Mouse (Mus musculus): Measurements from ENCODE around the gene Efnb1. TPM values are rescaled to one million over a fixed set of nuclear protein-coding genes. Genes with fewer than 3 reads are reported as not detected.

Efnb1 gene
- polyA plus RNA-seq, 1 experiment from 2014 or later = 28.9 TPM

DNA sequence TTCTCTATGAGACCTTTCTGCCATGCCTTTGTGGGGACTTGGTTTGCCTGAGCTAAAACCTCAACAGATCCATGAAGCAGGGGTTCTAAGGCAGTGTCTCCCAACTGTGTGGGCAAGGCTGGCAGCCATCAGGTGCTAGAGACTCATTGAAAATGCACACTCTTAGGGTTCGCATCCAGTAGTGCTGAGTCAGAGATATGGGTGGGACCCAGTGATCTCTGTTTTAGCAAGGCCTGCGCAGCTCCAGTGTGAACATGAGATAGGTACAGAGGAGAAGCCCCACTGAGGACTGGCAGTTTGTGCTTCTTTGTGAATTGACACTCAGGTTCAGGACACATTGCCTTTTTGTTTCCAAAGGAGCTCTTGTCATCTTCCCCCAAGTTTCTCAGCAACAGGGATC is 28.2 kb downstream of the Efnb1 start:
- no peak overlapping the region for H3K27ac ChIP-seq (replicated peaks)
- ATAC-seq (ENCODE audit: low FRiP score, low read depth) = no peak
- H3K4me3 ChIP-seq = no peak overlapping the region
- WGBS = 94% methylated on average over 2 of the region's 2 CpGs
- no peak overlapping the region for H3K9ac ChIP-seq
- H3K27me3 ChIP-seq = 0 out of 2 replicates have a peak, but pooled peaks cover 5% of the 10 kb centered on the region
- H3K36me3 ChIP-seq = no peaks in the 10 kb centered on the region
- H3K4me1 ChIP-seq (replicated peaks) = no peaks in the 10 kb centered on the region
- H3K4me2 ChIP-seq = no peak overlapping the region
- H3K9me3 ChIP-seq = no peaks in the 10 kb centered on the region

DNA sequence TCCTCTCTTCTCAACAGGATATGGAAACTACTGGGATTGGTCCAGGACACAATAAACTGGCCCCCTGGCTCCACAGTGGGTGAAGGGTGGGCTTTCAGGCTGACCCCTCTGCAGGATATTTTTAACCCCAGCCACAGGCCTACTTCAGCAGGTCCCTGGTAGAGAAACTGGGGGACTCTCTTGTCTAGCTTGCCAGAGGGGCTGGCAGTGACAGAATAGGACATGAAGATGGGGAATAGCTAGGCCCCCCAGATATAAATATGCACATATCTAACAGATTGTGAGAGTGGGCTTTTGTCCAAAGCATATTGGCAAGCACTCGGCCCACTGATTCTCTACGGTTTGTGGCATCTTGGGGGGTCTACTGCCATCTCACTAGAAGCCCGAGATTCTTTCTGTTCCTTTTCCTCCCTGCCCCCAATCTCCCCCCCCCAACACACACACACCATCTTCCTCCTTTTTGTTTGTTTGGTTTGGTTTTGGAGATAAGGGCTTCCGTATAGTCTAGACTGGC is 29.0 kb downstream of the Efnb1 start:
- Histone ChIP-seq H3K27ac (replicated peaks) (no peak overlapping the region), H3K4me1 (replicated peaks) (no peaks in the 10 kb centered on the region), H3K36me3 (no peaks in the 10 kb centered on the region), H3K4me2 (no peak overlapping the region), H3K9me3 (no peaks in the 10 kb centered on the region), H3K4me3 (no peak overlapping the region), H3K9ac (no peak overlapping the region), H3K27me3 (0 out of 2 replicates have a peak, but pooled peaks cover 5% of the 10 kb centered on the region)
- WGBS = 46% methylated on average over 4 of the region's 4 CpGs
- no peak for ATAC-seq (ENCODE audit: low FRiP score, low read depth)

DNA sequence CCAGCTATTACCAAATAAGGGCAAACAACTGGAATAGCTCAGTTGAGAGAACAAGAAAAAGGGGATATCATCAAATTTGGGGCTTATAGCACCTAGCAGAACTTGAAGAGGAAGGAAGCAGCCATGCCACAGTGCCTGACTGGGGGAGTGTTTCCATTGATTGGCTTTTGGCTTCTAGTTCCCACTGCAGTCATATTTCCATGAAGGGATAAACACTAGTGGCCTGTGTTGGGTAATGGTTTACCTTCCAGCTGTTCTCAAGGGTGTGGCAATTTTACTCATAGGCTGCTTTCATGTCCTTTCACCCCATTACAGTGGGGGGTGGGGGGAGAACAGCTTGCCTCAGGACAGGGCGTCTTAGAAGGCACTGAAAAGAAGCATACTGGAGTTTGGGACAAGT is 31.1 kb downstream of the Efnb1 start:
- H3K9me3 ChIP-seq = no peaks in the 10 kb centered on the region
- no peak overlapping the region for H3K27ac ChIP-seq (replicated peaks)
- 0 out of 2 replicates have a peak, but pooled peaks cover 5% of the 10 kb centered on the region for H3K27me3 ChIP-seq
- H3K9ac ChIP-seq = no peak overlapping the region
- WGBS = 65% methylated on average over 1 of the region's 1 CpGs
- H3K36me3 ChIP-seq = no peaks in the 10 kb centered on the region
- H3K4me2 ChIP-seq = no peak overlapping the region
- ATAC-seq (ENCODE audit: low FRiP score, low read depth) = no peak
- no peaks in the 10 kb centered on the region for H3K4me1 ChIP-seq (replicated peaks)
- H3K4me3 ChIP-seq = no peak overlapping the region

DNA sequence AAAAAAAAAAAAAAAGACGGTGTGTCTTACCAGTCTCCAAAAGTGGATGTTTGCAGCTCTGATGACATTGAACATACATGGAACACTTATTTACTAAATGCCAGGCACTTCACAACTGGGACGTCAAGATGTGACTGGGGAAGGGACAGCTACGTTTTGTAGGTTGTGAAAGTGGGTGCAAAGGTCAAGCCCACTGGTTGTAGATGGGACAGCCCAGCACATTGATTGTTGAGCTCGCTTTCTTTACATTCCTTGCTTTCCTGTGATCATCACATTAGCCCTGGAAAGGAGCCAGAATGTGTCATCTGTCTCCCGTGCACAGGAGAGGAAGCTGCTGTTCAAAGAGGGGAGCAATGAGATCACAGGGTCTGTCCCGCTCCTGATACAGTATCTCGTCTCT is 31.6 kb downstream of the Efnb1 start:
- H3K9ac ChIP-seq = no peak overlapping the region
- no peaks in the 10 kb centered on the region for H3K36me3 ChIP-seq
- WGBS = 69% methylated on average over 7 of the region's 7 CpGs
- no peaks in the 10 kb centered on the region for H3K4me1 ChIP-seq (replicated peaks)
- H3K4me2 ChIP-seq = no peak overlapping the region
- H3K9me3 ChIP-seq = no peaks in the 10 kb centered on the region
- no peak overlapping the region for H3K4me3 ChIP-seq
- 0 out of 2 replicates have a peak, but pooled peaks cover 5% of the 10 kb centered on the region for H3K27me3 ChIP-seq
- no peak overlapping the region for H3K27ac ChIP-seq (replicated peaks)
- ATAC-seq (ENCODE audit: low FRiP score, low read depth) = no peak

DNA sequence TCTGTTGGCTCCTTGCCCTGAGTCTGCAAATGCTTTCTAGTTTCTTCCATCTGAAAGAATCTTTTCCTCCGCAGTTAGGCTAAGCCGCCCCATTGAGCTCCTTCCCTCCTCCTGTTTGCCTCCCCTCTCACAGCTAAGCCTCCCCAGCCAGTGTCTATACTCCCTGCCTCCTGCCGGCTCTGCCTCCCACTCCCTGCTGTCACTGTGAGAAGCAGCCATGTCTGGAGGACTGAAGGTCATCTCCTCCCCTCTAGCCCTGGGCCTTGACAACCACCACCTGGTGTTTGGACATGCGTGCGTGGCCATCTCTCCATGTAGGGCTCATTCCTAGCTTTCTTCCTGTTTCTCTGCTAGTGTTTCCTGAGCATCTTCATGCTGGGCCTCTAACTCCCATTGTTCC is 36.4 kb downstream of the Efnb1 start:
- 45% methylated on average over 5 of the region's 5 CpGs for WGBS
- Histone ChIP-seq H3K9ac (no peak overlapping the region), H3K4me1 (replicated peaks) (no peaks in the 10 kb centered on the region), H3K27me3 (0 out of 2 replicates have a peak, but pooled peaks cover 2% of the 10 kb centered on the region), H3K4me2 (no peak overlapping the region), H3K9me3 (no peaks in the 10 kb centered on the region), H3K4me3 (no peak overlapping the region), H3K27ac (replicated peaks) (no peak overlapping the region), H3K36me3 (no peaks in the 10 kb centered on the region)
- no peak for ATAC-seq (ENCODE audit: low FRiP score, low read depth)

DNA sequence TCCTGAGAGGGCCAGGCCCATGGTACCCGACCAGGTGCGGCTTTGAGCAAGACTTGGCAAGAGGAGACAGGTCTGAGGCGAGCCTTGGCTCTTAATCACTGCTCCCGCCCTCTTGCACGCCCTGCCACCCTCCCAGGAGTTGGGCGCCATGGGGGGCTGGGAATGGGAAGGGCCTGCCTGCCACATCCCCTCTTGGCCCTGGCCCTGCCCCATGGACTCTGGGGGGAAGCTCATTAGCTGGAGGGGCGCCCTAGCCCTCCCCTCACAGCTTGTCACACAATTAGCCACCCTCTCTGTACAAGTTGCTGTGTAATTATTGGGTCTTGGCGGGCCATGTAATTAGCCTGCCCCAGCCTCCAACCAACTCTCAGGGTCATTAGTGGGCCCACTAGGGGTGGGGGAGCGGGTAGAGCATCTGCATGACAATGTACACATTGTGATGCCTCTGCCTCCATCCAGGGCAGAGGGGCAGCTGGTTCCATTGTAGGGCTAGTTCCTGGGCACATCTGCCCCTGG is 49.2 kb downstream of the Efnb1 start:
- no peak overlapping the region for H3K4me3 ChIP-seq
- WGBS = 44% methylated on average over 9 of the region's 9 CpGs
- H3K4me1 ChIP-seq (replicated peaks) = no peaks in the 10 kb centered on the region
- H3K9me3 ChIP-seq = no peaks in the 10 kb centered on the region
- H3K27me3 ChIP-seq = no peaks in the 10 kb centered on the region
- no peak overlapping the region for H3K4me2 ChIP-seq
- no peak overlapping the region for H3K27ac ChIP-seq (replicated peaks)
- H3K36me3 ChIP-seq = no peaks in the 10 kb centered on the region
- peak; percentile 45; the same call in 1 of the 2 replicates for ATAC-seq (ENCODE audit: low FRiP score, low read depth)
- no peak overlapping the region for H3K9ac ChIP-seq

DNA sequence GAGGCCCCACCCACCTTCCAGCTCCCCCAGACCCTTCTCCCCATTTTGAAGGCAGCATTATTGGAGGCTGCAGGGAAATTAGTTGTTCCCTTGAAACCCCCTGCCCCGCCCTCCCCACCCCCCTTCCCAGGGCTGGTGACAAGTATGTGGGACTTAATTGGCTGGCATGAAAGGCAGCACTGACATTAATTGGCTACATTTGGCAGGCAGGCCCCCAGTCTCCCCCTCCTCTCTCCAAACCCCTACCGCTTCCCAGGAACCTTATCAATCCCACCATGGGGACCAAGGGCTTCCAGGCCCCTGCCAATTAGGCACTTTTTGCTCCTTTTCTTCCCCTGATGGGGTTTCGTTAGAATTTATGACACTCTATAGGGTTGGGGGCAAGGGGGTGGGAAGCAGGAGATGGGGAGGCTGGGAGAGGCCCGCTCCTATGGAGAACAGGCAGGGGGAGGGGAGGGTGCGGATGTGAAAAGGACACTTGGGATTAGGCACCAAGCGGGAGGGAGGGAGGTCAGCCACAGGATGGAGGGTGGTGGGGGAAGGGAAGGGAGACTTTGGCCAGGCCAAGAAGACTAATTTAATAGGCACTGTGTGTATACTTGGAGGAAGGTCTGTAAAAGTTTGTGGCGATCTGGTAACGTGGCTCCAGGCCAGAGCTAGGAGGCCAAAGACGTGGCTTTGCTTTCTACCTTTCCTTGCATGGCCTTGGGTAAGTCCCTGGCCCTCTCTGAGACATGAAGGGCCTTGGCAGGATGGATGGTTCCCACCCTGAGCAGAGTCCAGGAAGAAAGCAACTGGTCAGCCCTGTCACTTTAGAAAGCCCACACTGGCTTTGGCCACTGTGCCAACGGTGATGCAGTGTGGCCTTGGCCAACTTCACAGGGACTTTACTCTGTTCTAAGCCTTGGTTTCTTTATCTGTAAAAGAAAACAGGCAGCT is 50.8 kb downstream of the Efnb1 start:
- Histone ChIP-seq H3K36me3 (no peaks in the 10 kb centered on the region), H3K9me3 (no peaks in the 10 kb centered on the region), H3K27ac (replicated peaks) (no peak overlapping the region), H3K4me2 (no peak overlapping the region), H3K9ac (no peak overlapping the region), H3K27me3 (no peaks in the 10 kb centered on the region), H3K4me1 (replicated peaks) (no peaks in the 10 kb centered on the region), H3K4me3 (no peak overlapping the region)
- ATAC-seq (ENCODE audit: low FRiP score, low read depth) = no peak
- WGBS = 53% methylated on average over 10 of the region's 10 CpGs

DNA sequence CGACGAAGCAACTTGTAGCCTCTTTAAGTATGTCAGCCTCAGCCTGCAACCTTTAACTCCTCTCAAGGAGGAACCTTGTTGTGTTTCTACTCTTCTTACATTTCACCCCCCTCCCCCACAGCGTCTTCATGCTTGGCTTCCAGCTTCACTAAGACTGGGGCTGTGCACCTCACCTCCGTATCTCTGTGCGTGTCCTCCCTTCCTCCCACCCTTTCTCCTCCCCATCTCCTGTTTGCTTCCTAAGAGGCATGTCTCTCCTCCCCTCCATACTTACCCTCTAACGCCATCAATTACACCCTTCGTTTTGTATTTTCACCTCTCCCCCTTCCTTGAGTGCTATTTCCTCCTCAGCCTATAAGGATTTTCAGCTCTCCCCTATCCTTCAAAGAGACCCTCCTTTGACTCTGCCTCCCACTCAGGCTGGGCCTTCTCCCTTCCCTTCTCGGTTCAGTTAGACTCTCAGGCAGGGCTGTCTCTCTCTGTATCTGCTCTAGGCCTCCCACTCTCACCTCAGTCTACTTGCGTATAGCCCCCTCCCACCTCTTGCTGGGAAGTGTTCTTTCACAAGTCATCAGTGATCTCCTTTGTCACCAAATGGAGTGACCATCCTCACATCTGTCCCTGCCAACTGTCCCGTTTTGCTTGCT is 55.6 kb downstream of the Efnb1 start:
- WGBS = 80% methylated on average over 10 of the region's 10 CpGs
- H3K27me3 ChIP-seq = 0 out of 2 replicates have a peak, but pooled peaks cover 5% of the 10 kb centered on the region
- H3K9me3 ChIP-seq = no peaks in the 10 kb centered on the region
- no peak overlapping the region for H3K4me3 ChIP-seq
- no peak overlapping the region for H3K27ac ChIP-seq (replicated peaks)
- H3K4me1 ChIP-seq (replicated peaks) = no peaks in the 10 kb centered on the region
- H3K9ac ChIP-seq = no peak overlapping the region
- no peak overlapping the region for H3K4me2 ChIP-seq
- ATAC-seq (ENCODE audit: low FRiP score, low read depth) = no peak
- H3K36me3 ChIP-seq = no peaks in the 10 kb centered on the region

DNA sequence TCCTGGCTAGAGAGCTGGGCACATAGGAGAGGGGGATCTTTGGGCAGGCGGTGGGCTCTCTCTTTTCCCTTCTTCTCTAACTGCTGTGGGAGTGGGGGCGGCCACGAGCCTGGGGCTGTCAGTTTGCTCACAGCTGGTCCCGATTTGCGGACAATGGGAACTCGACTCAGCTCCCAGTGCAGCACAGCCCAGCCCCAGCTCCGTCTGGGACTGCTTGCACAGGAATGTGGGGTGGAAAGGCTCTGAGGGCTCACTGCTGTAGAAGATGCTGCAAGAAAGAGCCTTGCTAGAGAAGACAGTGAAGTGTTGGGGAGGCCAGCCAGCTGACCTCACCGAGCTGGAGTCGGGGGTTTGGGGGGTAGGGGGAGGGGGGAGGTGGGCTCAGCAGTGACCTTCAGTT is 61.0 kb downstream of the Efnb1 start:
- no peaks in the 10 kb centered on the region for H3K36me3 ChIP-seq
- no peak overlapping the region for H3K4me2 ChIP-seq
- H3K27me3 ChIP-seq = 0 out of 2 replicates have a peak, but pooled peaks cover 5% of the 10 kb centered on the region
- H3K9me3 ChIP-seq = no peaks in the 10 kb centered on the region
- peaks cover 17% of the 10 kb centered on the region for H3K4me1 ChIP-seq (replicated peaks)
- no peak overlapping the region for H3K27ac ChIP-seq (replicated peaks)
- H3K4me3 ChIP-seq = no peak overlapping the region
- ATAC-seq (ENCODE audit: low FRiP score, low read depth) = no peak
- H3K9ac ChIP-seq = no peak overlapping the region
- WGBS = 42% methylated on average over 9 of the region's 9 CpGs

DNA sequence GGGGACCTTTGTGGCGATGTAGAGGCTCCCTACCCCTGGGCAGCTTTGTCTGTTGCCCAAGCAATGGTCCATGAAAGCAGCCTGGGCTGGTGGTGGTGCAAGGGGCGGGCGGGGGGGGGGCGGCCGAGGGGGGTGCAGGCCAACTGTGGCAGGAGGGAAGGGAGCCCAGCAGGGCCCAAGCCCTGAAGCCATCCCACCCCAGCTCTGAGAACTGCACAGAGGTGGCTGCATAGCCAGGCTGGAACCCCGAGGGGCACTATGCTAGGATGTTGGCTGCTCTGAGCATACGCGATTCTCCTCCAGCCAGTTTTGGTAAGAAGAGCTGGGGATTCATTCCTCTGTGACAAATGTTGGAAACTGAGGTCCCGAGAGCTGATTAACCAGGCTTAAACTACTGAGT is 62.6 kb downstream of the Efnb1 start:
- peak overlapping the region; percentile 84 for H3K27ac ChIP-seq (replicated peaks)
- H3K4me3 ChIP-seq = peak overlapping the region; percentile 18
- 0 out of 2 replicates have a peak, but pooled peaks cover 2% of the 10 kb centered on the region for H3K27me3 ChIP-seq
- H3K36me3 ChIP-seq = no peaks in the 10 kb centered on the region
- H3K4me1 ChIP-seq (replicated peaks) = peaks cover 17% of the 10 kb centered on the region
- 23% methylated on average over 8 of the region's 9 CpGs for WGBS
- peak overlapping the region; percentile 52 for H3K4me2 ChIP-seq
- 0 out of 2 replicates have a peak overlapping the region, but pooled peaks have one; percentile 29 for H3K9ac ChIP-seq
- ATAC-seq (ENCODE audit: low FRiP score, low read depth) = peak; percentile 71
- H3K9me3 ChIP-seq = no peaks in the 10 kb centered on the region
